Mouse (Mus musculus) colon, adult 2 months (tissue): ENCODE results near the gene Gpr182. TPM values are rescaled to one million over a fixed set of nuclear protein-coding genes. Genes with fewer than 3 reads are reported as not detected.

Experiments
- polyA plus RNA-seq: library from polyadenylated mRNA; depleted of rRNA; stranded (reverse); fragments of >200 nt; gene quantifications from 2 replicates; pipeline ENCODE4 v1.2.3, GENCODE M21; 2012; rRNA removed

Gene Gpr182
- 1.7 TPM in 2 replicates for polyA plus RNA-seq

GRCm38 (mm10) chr10:127751548-127751947, at the start of gene Gpr182:
Gene Gpr182, minus strand, starts transcription at chr10:127751732.

GRCm38 (mm10) chr10:127800891-127801290, 49.4 kb upstream of the Gpr182 start, which contains the start of gene Rdh16:
Gene Rdh16, plus strand, starts transcription at chr10:127801152.

GRCm38 (mm10) chr10:127776011-127776410, 24.5 kb upstream of the Gpr182 start, which contains the start of gene Rdh9:
Gene Rdh9, plus strand, starts transcription at chr10:127776386.

DNA sequence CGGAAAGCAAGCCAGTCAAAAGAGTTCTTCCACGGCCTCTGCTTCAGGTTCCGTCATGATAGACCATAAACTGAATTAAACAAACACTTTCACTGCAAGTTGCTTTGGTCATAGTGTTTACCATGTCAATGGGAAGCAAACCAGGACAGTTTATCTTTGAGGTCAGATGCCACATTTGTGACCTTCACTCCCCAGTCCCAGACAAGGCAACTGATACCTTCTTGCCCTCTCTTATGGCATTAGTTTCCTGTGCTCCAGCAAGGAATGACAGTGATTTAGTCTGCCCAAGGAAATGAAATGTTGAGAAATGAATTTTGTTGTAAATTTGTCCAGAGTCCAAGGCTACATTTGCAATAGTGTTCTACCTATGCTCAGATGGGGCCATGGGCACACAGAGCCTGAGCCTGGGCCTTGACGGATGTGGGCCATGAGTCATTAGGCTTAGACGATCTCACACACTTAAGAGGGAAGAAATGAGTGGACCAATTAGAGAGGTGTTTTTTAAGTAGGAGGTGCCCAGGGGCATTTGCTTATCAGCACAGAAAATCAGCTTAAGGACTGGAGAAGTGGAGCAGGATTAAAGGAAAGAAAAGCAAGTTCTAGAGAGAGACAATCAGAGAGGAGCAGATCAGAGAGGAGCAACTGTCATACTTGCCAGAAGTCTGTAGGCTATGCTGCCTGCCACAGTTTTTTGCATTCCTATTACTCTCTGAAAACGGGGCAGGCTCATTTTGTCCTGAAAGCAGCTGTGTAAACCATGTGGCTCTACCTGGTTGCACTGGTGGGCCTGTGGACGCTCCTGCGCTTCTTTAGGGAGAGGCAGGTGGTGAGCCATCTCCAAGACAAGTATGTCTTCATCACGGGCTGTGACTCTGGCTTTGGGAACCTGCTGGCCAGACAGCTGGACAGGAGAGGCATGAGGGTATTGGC, 7.9 kb upstream of the Gpr182 start, which contains the start of the genes Rdh1 and Rdh16f1:
Gene Rdh1 (plus strand): TSS at position 541 of the 930 bp plus-strand sequence.
Gene Rdh16f1 (plus strand): TSS at position 607 of the 930 bp plus-strand sequence.

GRCm38 (mm10) chr10:127739083-127739660, 12.4 kb downstream of the Gpr182 start, which contains the start of gene Zbtb39:
Gene Zbtb39, plus strand, starts transcription at chr10:127739538.

DNA sequence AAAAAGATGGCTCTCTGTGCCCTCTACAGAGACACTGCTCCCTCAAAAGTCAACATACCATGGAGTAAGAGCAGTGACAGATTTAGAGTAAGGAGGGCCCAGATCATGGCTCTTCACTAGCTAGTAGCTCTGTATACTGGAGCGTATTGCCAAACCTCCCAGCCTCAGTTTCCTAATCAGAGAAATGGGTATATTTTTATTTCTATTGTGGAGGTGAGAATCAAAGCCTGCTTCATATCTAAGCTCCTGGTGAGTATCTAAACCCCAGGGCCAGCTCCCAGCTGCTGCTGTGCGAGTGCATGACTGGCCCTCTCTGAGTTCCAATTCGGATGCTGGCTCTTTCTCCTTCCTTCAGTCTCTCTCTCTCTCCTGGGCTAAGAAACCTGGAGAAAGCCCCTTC, 27.4 kb downstream of the Gpr182 start, which contains the start of gene Tac2:
Gene Tac2 (plus strand): TSS at position 301 of the 400 bp plus-strand sequence.

GRCm38 (mm10) chr10:127704766-127705220, 46.7 kb downstream of the Gpr182 start, which contains the start of gene Myo1a:
Gene Myo1a, plus strand, starts transcription at chr10:127705170.

Other genes starting within 250 kb of the Gpr182 start
- 8.9 and 10.9 TPM in 2 replicates for gene Ndufa4l2, start 236.8 kb downstream of the Gpr182 start, polyA plus RNA-seq
- gene Shmt2, start 229.3 kb downstream of the Gpr182 start, polyA plus RNA-seq = 40.7 and 44.2 TPM in 2 replicates
- gene Nxph4, start 217.2 kb downstream of the Gpr182 start, polyA plus RNA-seq = 0.10 and 0.34 TPM in 2 replicates
- 138 and 148 TPM in 2 replicates for gene Lrp1, start 130.6 kb downstream of the Gpr182 start, polyA plus RNA-seq
- 65.8 and 79.3 TPM in 2 replicates for gene Stat6, start 108.7 kb downstream of the Gpr182 start, polyA plus RNA-seq
- 2.4 TPM in 2 replicates for gene Nemp1, start 84.8 kb downstream of the Gpr182 start, polyA plus RNA-seq
- gene Nab2, start 83.2 kb downstream of the Gpr182 start, polyA plus RNA-seq = 14.5 and 15.4 TPM in 2 replicates
- gene Myo1a, start 46.6 kb downstream of the Gpr182 start, polyA plus RNA-seq = 132 and 140 TPM in 2 replicates
- not detected in 2 replicates for gene Tac2, start 27.3 kb downstream of the Gpr182 start, polyA plus RNA-seq
- 6.9 and 7.8 TPM in 2 replicates for gene Zbtb39, start 12.2 kb downstream of the Gpr182 start, polyA plus RNA-seq
- 0.21 and 0.34 TPM in 2 replicates for gene Rdh1, start 8.0 kb upstream of the Gpr182 start, polyA plus RNA-seq
- gene Rdh16f1, start 8.1 kb upstream of the Gpr182 start, polyA plus RNA-seq = 0.12 and 1.0 TPM in 2 replicates
- 7.8 and 13.4 TPM in 2 replicates for gene Rdh9, start 24.7 kb upstream of the Gpr182 start, polyA plus RNA-seq
- 11.2 and 12.1 TPM in 2 replicates for gene Rdh16, start 49.4 kb upstream of the Gpr182 start, polyA plus RNA-seq
- 0.10 and 0.49 TPM in 2 replicates for gene Rdh19, start 98.2 kb upstream of the Gpr182 start, polyA plus RNA-seq
- gene Rdh16f2, start 114.7 kb upstream of the Gpr182 start, polyA plus RNA-seq = 0.31 and 1.4 TPM in 2 replicates
- gene Rdh7, start 137.1 kb upstream of the Gpr182 start, polyA plus RNA-seq = 0.06 and 0.08 TPM in 2 replicates
- gene Sdr9c7, start 146.8 kb upstream of the Gpr182 start, polyA plus RNA-seq = 0.27 TPM in 1 of 2 replicates, not detected in the other